Mouse (Mus musculus) myocyte (in vitro differentiated cells): ENCODE results near the gene Wdr11.

Source experiments
- MYOD1 ChIP-seq, 3 experiments: IDR thresholded peaks; one replicate each; pipeline ENCODE4 v1.6.1; 2011; ENCODE audit warnings: control low read depth in 2 of 3, low read depth in 2 of 3, mild to moderate bottlenecking in 2 of 3, moderate library complexity in 1 of 3; ENCODE audit not compliant: insufficient read length in 2 of 3, control insufficient read depth in 1 of 3
- POLR2A ChIP-seq: IDR thresholded peaks from one replicate; pipeline ENCODE4 v1.6.1; 2011; ENCODE audit warnings: low read depth, mild to moderate bottlenecking, control low read depth, moderate library complexity; ENCODE audit not compliant: insufficient read length
- POLR2AphosphoS2 ChIP-seq: IDR thresholded peaks from one replicate; pipeline ENCODE4 v1.6.1; 2011; ENCODE audit warnings: low read depth, control low read depth; ENCODE audit not compliant: insufficient read length

- no peak for TF ChIP-seq POLR2A
- no peak for TF ChIP-seq POLR2AphosphoS2
- no peak for TF ChIP-seq MYOD1 (IDR thresholded peaks at IDR 0.05; ENCODE audit: control insufficient read depth in 1 of 3, insufficient read length in 2 of 3, low read depth in 2 of 3)
Observed at GRCm38 (mm10) chr7:129637906-129638475, 46.3 kb downstream of the Wdr11 start.
